Comparison of ENCODE assay signal across 24 mouse cellular contexts in genomic region chr9:71527438-71527837, GRCm38 (mm10). TPM values are rescaled to one million over a fixed set of nuclear protein-coding genes. Genes with fewer than 3 reads are reported as not detected.
A peak's percentile ranks its signal among the peaks of the same experiment; 100 is the strongest.
DNase-seq lines count a peak whose midpoint lies in the region; ATAC-seq lines count a peak whose summit lies in the region.
"Had no signal": no experiment of that assay in that cellular context is flagged by ENCODE, and none has a peak within 500 bp of the region (broad histone marks: within the 10 kb centered on the region; RNA-seq: fewer than 3 reads in every experiment).

No protein-coding gene starts in this region.

- H3K4me1 ChIP-seq in kidney, embryonic 15.5 days, result peaks cover 25% of the 10 kb centered on the region
- peaks cover 5% of the 10 kb centered on the region; the same call in 1 of the 2 replicates for H3K4me1 ChIP-seq in kidney, embryonic 16.5 days (ENCODE audit: insufficient read depth, low read length)
- H3K4me1 ChIP-seq in neural tube, embryonic 11.5 days (ENCODE audit: control insufficient read depth, insufficient read depth, low read length), result no peaks in the 10 kb centered on the region
- H3K4me1 ChIP-seq: embryonic facial prominence, embryonic 13.5 days; forebrain, embryonic 13.5 days; hindbrain, embryonic 10.5 days; limb, embryonic 15.5 days; megakaryocyte, embryonic 14.5 days had no signal

- H3K9ac ChIP-seq in kidney, embryonic 15.5 days, result no peak overlapping the region
- H3K9ac ChIP-seq in kidney, embryonic 16.5 days (replicated peaks; ENCODE audit: low read length), result no peak overlapping the region
- H3K9ac ChIP-seq in neural tube, embryonic 11.5 days (ENCODE audit: low read length), result no peak overlapping the region
- H3K9ac ChIP-seq: embryonic facial prominence, embryonic 13.5 days; forebrain, embryonic 13.5 days; limb, embryonic 15.5 days; liver, embryonic 14.5 days; lung, embryonic 14.5 days had no signal

- H3K9me3 ChIP-seq in kidney, embryonic 15.5 days (replicated peaks), result no peaks in the 10 kb centered on the region
- H3K9me3 ChIP-seq in kidney, embryonic 16.5 days (ENCODE audit: low read length), result peaks cover 4% of the 10 kb centered on the region
- H3K9me3 ChIP-seq in neural tube, embryonic 11.5 days (ENCODE audit: control insufficient read depth, low read length), result no peaks in the 10 kb centered on the region; the same call in 1 of the 2 replicates
- H3K9me3 ChIP-seq: embryonic facial prominence, embryonic 13.5 days; forebrain, embryonic 13.5 days; hindbrain, embryonic 10.5 days; limb, embryonic 15.5 days had no signal

- H3K27me3 ChIP-seq in kidney, embryonic 15.5 days, result no peaks in the 10 kb centered on the region
- 0 out of 2 replicates have a peak, but pooled peaks cover 6% of the 10 kb centered on the region for H3K27me3 ChIP-seq in kidney, embryonic 16.5 days (ENCODE audit: insufficient read depth, low read length)
- H3K27me3 ChIP-seq in neural tube, embryonic 11.5 days (ENCODE audit: control insufficient read depth, insufficient read depth, low read length), result no peaks in the 10 kb centered on the region
- H3K27me3 ChIP-seq: forebrain, embryonic 13.5 days had no signal

- no peaks in the 10 kb centered on the region for H3K36me3 ChIP-seq in kidney, embryonic 15.5 days
- H3K36me3 ChIP-seq in kidney, embryonic 16.5 days (ENCODE audit: insufficient read depth, low read length), result peaks cover 5% of the 10 kb centered on the region; the same call in 1 of the 2 replicates
- no peaks in the 10 kb centered on the region for H3K36me3 ChIP-seq in neural tube, embryonic 11.5 days (ENCODE audit: control insufficient read depth, insufficient read depth, low read length)
- H3K36me3 ChIP-seq: embryonic facial prominence, embryonic 13.5 days; hindbrain, embryonic 10.5 days; limb, embryonic 15.5 days had no signal

- no peak overlapping the region for H3K4me2 ChIP-seq in kidney, embryonic 15.5 days
- no peak overlapping the region for H3K4me2 ChIP-seq in kidney, embryonic 16.5 days (replicated peaks; ENCODE audit: low read depth, low read length)
- H3K4me2 ChIP-seq in neural tube, embryonic 11.5 days (ENCODE audit: low read depth), result no peak overlapping the region
- H3K4me2 ChIP-seq: embryonic facial prominence, embryonic 13.5 days; forebrain, embryonic 13.5 days; heart, embryonic 11.5 days; limb, embryonic 15.5 days; lung, embryonic 14.5 days had no signal

- H3K27ac ChIP-seq in kidney, embryonic 15.5 days, result no peak overlapping the region; the same call in 1 of the 2 replicates
- no peak overlapping the region for H3K27ac ChIP-seq in kidney, embryonic 16.5 days (ENCODE audit: low read length)
- H3K27ac ChIP-seq in neural tube, embryonic 11.5 days (ENCODE audit: low read depth, low read length), result no peak overlapping the region
- H3K27ac ChIP-seq: embryonic facial prominence, embryonic 13.5 days; forebrain, embryonic 13.5 days; hindbrain, embryonic 10.5 days; hindbrain, postnatal 0 days; limb, embryonic 15.5 days; liver, embryonic 14.5 days had no signal

- WGBS in kidney, embryonic 15.5 days, result 15% methylated on average over 9 of the region's 9 CpGs
- WGBS in kidney, embryonic 16.5 days, result 30% methylated on average over 9 of the region's 9 CpGs
- WGBS in neural tube, embryonic 11.5 days, result 28% methylated on average over 9 of the region's 9 CpGs

- ATAC-seq in kidney, embryonic 15.5 days (replicated peaks; ENCODE audit: low FRiP score), result peak; percentile 64; the same call in 1 of the 2 replicates
- ATAC-seq in kidney, embryonic 16.5 days (ENCODE audit: low FRiP score, low TSS enrichment), result peak; percentile 63; the same call in 1 of the 2 replicates
- no peak; the same call in 1 of the 2 replicates for ATAC-seq in neural tube, embryonic 11.5 days (ENCODE audit: insufficient read depth, low FRiP score, low TSS enrichment)
- ATAC-seq: forebrain, embryonic 13.5 days; hindbrain, postnatal 0 days; midbrain, embryonic 16.5 days had no signal

- H3K4me3 ChIP-seq in kidney, embryonic 15.5 days (replicated peaks), result no peak overlapping the region
- no peak overlapping the region for H3K4me3 ChIP-seq in kidney, embryonic 16.5 days (ENCODE audit: low read length)
- no peak overlapping the region for H3K4me3 ChIP-seq in neural tube, embryonic 11.5 days (ENCODE audit: low read depth, low read length)
- H3K4me3 ChIP-seq: embryonic facial prominence, embryonic 13.5 days; forebrain, embryonic 13.5 days; hindbrain, embryonic 10.5 days; limb, embryonic 15.5 days; megakaryocyte, embryonic 14.5 days had no signal

- DNase-seq in kidney, adult 11 months, result no peak
- peak; percentile 77 for DNase-seq in embryo, embryonic 11 days
- peak; percentile 50 for DNase-seq in neural tube, embryonic 11.5 days (ENCODE audit: low spot score)
- no peak for DNase-seq in layer of hippocampus, adult 8-10 months (ENCODE audit: low spot score in 2 of 2)
- no peak for DNase-seq in thymus, postnatal 0 days (ENCODE audit: low spot score)
- no peak for DNase-seq in gastrocnemius, postnatal 14 days
- DNase-seq: adrenal gland, postnatal 36 days; cerebellum, adult 9-10 months; gastrocnemius, postnatal 10 days; layer of hippocampus, adult 9-11 months; lung, embryonic 14.5 days; thymus, adult 18-20 months; thymus, postnatal 4 days had no signal

- intact Hi-C loops in gastrocnemius, postnatal 14 days (cut with DNase I; ENCODE audit: low total_unique reads), result no loop called here

RNA-seq across cellular contexts. Expression of gene Polr2m, which starts 41.7 kb away (rescaled TPM):
- polyA plus RNA-seq in kidney, embryonic 15.5 days (2015; fragmentation: Nextera tagmentation; extraction: Ambion mirVana), result 477 and 481 TPM in 2 replicates
- 488 and 497 TPM in 2 replicates for polyA plus RNA-seq in kidney, embryonic 16.5 days (2015; fragmentation: Nextera tagmentation; extraction: Ambion mirVana)
- polyA plus RNA-seq in neural tube, embryonic 11.5 days (2014; fragmentation: Nextera tagmentation; extraction: Ambion mirVana), result 422 and 444 TPM in 2 replicates
- 100 to 1,000 TPM; 163 to 180 (median 168) TPM for total RNA-seq in layer of hippocampus, adult 8-10 months (2022)
- polyA plus RNA-seq in thymus, postnatal 0 days (2015; fragmentation: Nextera tagmentation; extraction: Ambion mirVana), result 212 and 214 TPM in 2 replicates
- total RNA-seq in gastrocnemius, postnatal 14 days (2021), result 100 to 1,000 TPM; 175 to 183 TPM

Comparison
In these comparisons a context has a peak if more than half of its experiments do, and no peak if none do; other contexts are left out.
1. DNase-seq: peak in embryo, embryonic 11 days (single experiment) and neural tube, embryonic 11.5 days (single experiment); none in kidney, adult 11 months (single experiment), layer of hippocampus, adult 8-10 months (0 of 2), thymus, postnatal 0 days (single experiment) and gastrocnemius, postnatal 14 days (single experiment).